Mouse (Mus musculus) hindbrain, embryonic 15.5 days (tissue): ENCODE measurements around the gene Inpp5f. TPM values are rescaled to one million over a fixed set of nuclear protein-coding genes. Genes with fewer than 3 reads are reported as not detected.
A peak's percentile ranks its signal among the peaks of the same experiment; 100 is the strongest.
"Not testable (repeated sequence)": the region's sequence is repeated elsewhere in the genome, so short reads cannot be mapped to it uniquely, and the experiment has no call there.

Experiments used
- ATAC-seq: fragments of 200-750 bp; cut with Nextera tagmentation; 2 replicates; pipeline ENCODE4 v1.8.0; 2017; ENCODE audit warnings: low read depth, moderate number of reproducible peaks, moderate TSS enrichment; ENCODE audit not compliant: low FRiP score
- H3K27ac ChIP-seq: fragments of 300-500 bp; sonication (generic); replicated peaks from 2 replicates; pipeline ENCODE4 v1.5.1; 2015; ENCODE audit warnings: mild to moderate bottlenecking, inconsistent platforms
- H3K27me3 ChIP-seq: fragments of 300-500 bp; sonication (generic); 2 replicates; pipeline ENCODE4 v1.6.1; 2015; ENCODE audit warnings: control low read depth, inconsistent platforms
- H3K36me3 ChIP-seq: fragments of 300-500 bp; sonication (generic); 2 replicates; pipeline ENCODE4 v1.6.1; 2015; ENCODE audit warnings: control low read depth, inconsistent platforms
- H3K4me1 ChIP-seq: fragments of 300-500 bp; sonication (generic); replicated peaks from 2 replicates; pipeline ENCODE4 v1.6.1; 2015; ENCODE audit warnings: control low read depth, inconsistent platforms
- H3K4me2 ChIP-seq: fragments of 300-500 bp; sonication (generic); 2 replicates; pipeline ENCODE4 v1.6.1; 2015; ENCODE audit warnings: moderate library complexity, mild to moderate bottlenecking, inconsistent platforms
- H3K4me3 ChIP-seq: fragments of 300-500 bp; sonication (generic); 2 replicates; pipeline ENCODE4 v1.5.1; 2015; ENCODE audit warnings: mild to moderate bottlenecking, inconsistent platforms
- H3K9ac ChIP-seq: fragments of 300-500 bp; sonication (generic); 2 replicates; pipeline ENCODE4 v1.6.1; 2015; ENCODE audit warnings: inconsistent platforms
- H3K9me3 ChIP-seq: fragments of 300-500 bp; sonication (generic); 2 replicates; pipeline ENCODE4 v1.6.1; 2016; ENCODE audit warnings: control low read depth, inconsistent platforms
- WGBS: fragments of 180-500 bp; shearing (Covaris S2); methylation state at CpG from one replicate; pipeline ENCODE4 v1.1.7; 2015; 5-methylcytosine and 5-hydroxymethylcytosine counted together
- polyA plus RNA-seq: library from polyadenylated mRNA; unstranded; fragments of >200 nt; fragmentation: Nextera tagmentation; extraction: Ambion mirVana; gene quantifications from 2 replicates; pipeline ENCODE4 v1.2.1, GENCODE M21; 2015

The Inpp5f gene
- polyA plus RNA-seq, 1 experiment from 2014 or later, result 406 TPM

- no peak overlapping the region for H3K4me2 ChIP-seq
- no peaks in the 10 kb centered on the region for H3K27me3 ChIP-seq
- 70% methylated on average over 5 of the region's 5 CpGs for WGBS
- no peaks in the 10 kb centered on the region for H3K4me1 ChIP-seq
- H3K36me3 ChIP-seq, result no peaks in the 10 kb centered on the region
- no peak overlapping the region for H3K9ac ChIP-seq
- H3K27ac ChIP-seq, result no peak overlapping the region
- no peak overlapping the region for H3K4me3 ChIP-seq
- H3K9me3 ChIP-seq, result no peaks in the 10 kb centered on the region
- ATAC-seq, result no peak
These were observed 9.3 kb upstream of the Inpp5f start for GRCm38 (mm10) chr7:128601826-128602225.

- H3K4me2 ChIP-seq, H3K36me3 ChIP-seq, H3K9me3 ChIP-seq, H3K4me3 ChIP-seq, H3K27ac ChIP-seq, H3K27me3 ChIP-seq, ATAC-seq, H3K9ac ChIP-seq: not testable (repeated sequence)
- peaks cover 19% of the 10 kb centered on the region for H3K4me1 ChIP-seq
- 95% methylated on average over 8 of the region's 9 CpGs for WGBS
These were observed 1.2 kb upstream of the Inpp5f start for GRCm38 (mm10) chr7:128609936-128610335.

GRCm38 (mm10) chr7:128610490-128610889 is 638 bp upstream of the Inpp5f start:
- Histone ChIP-seq H3K36me3 (no peaks in the 10 kb centered on the region), H3K9ac (0 out of 2 replicates have a peak overlapping the region, but pooled peaks have one; percentile 36), H3K4me2 (peak overlapping the region; percentile 93), H3K27me3 (no peaks in the 10 kb centered on the region), H3K4me1 (peaks cover 19% of the 10 kb centered on the region), H3K9me3 (no peaks in the 10 kb centered on the region), H3K27ac (peak overlapping the region; percentile 77), H3K4me3 (peak overlapping the region; percentile 73)
- ATAC-seq, result no peak
- WGBS, result 93% methylated on average over 6 of the region's 6 CpGs

- ATAC-seq, result no peak
- H3K27ac ChIP-seq, result peak overlapping the region; percentile 75
- H3K27me3 ChIP-seq, result no peaks in the 10 kb centered on the region
- WGBS, result 20% methylated on average over 22 of the region's 22 CpGs
- peaks cover 19% of the 10 kb centered on the region for H3K4me1 ChIP-seq
- H3K36me3 ChIP-seq, result no peaks in the 10 kb centered on the region
- H3K9me3 ChIP-seq, result no peaks in the 10 kb centered on the region
- H3K4me2 ChIP-seq, result peak overlapping the region; percentile 93
- H3K4me3 ChIP-seq, result peak overlapping the region; percentile 73
- H3K9ac ChIP-seq, result peak overlapping the region; percentile 79
These were observed 777 bp downstream of the Inpp5f start for GRCm38 (mm10) chr7:128611799-128612411.

- peak overlapping the region; percentile 73; the same call in 1 of the 2 replicates for H3K4me3 ChIP-seq
- WGBS, result 86% methylated on average over 12 of the region's 12 CpGs
These were observed 1.5 kb downstream of the Inpp5f start for GRCm38 (mm10) chr7:128612521-128613181.

GRCm38 (mm10) chr7:128613578-128613977 is 2.5 kb downstream of the Inpp5f start:
- no peak overlapping the region for H3K4me3 ChIP-seq
- no peak overlapping the region for H3K27ac ChIP-seq
- 84% methylated on average over 2 of the region's 2 CpGs for WGBS
- H3K4me2 ChIP-seq, result no peak overlapping the region
- H3K9me3 ChIP-seq, result no peaks in the 10 kb centered on the region
- H3K4me1 ChIP-seq, result peaks cover 19% of the 10 kb centered on the region
- no peaks in the 10 kb centered on the region for H3K36me3 ChIP-seq
- H3K27me3 ChIP-seq, result no peaks in the 10 kb centered on the region
- no peak overlapping the region for H3K9ac ChIP-seq
- no peak for ATAC-seq

More at GRCm38 (mm10) chr7:128612521-128613181, 1.5 kb downstream of the Inpp5f start:
- Histone ChIP-seq H3K9me3 (no peaks in the 10 kb centered on the region), H3K4me2 (peak overlapping the region; percentile 93), H3K27ac (no peak overlapping the region), H3K9ac (no peak overlapping the region), H3K27me3 (no peaks in the 10 kb centered on the region), H3K36me3 (no peaks in the 10 kb centered on the region), H3K4me1 (peaks cover 19% of the 10 kb centered on the region)
- ATAC-seq, result no peak

- H3K36me3 ChIP-seq, result no peaks in the 10 kb centered on the region
- no peak overlapping the region for H3K4me3 ChIP-seq
- no peak overlapping the region for H3K27ac ChIP-seq
- H3K4me2 ChIP-seq, result no peak overlapping the region
- WGBS, result 88% methylated on average over 1 of the region's 1 CpGs
- no peak overlapping the region for H3K9ac ChIP-seq
- ATAC-seq, result no peak
- peaks cover 9% of the 10 kb centered on the region for H3K4me1 ChIP-seq
- no peaks in the 10 kb centered on the region for H3K27me3 ChIP-seq
- H3K9me3 ChIP-seq, result no peaks in the 10 kb centered on the region
These were observed 6.5 kb downstream of the Inpp5f start for GRCm38 (mm10) chr7:128617587-128617986.

GRCm38 (mm10) chr7:128620178-128620577 is 9.1 kb downstream of the Inpp5f start:
- no peaks in the 10 kb centered on the region for H3K27me3 ChIP-seq
- ATAC-seq, result no peak
- H3K36me3 ChIP-seq, result 0 out of 2 replicates have a peak, but pooled peaks cover 2% of the 10 kb centered on the region
- H3K4me2 ChIP-seq, result no peak overlapping the region
- H3K9ac ChIP-seq, result no peak overlapping the region
- H3K9me3 ChIP-seq, result no peaks in the 10 kb centered on the region
- 0 out of 2 replicates have a peak, but pooled peaks cover 4% of the 10 kb centered on the region for H3K4me1 ChIP-seq
- no peak overlapping the region for H3K4me3 ChIP-seq
- H3K27ac ChIP-seq, result no peak overlapping the region
- WGBS, result 96% methylated on average over 1 of the region's 1 CpGs

- no peak overlapping the region for H3K4me2 ChIP-seq
- ATAC-seq, result no peak
- WGBS, result 47% methylated on average over 7 of the region's 7 CpGs
- H3K4me1 ChIP-seq, result 0 out of 2 replicates have a peak, but pooled peaks cover 4% of the 10 kb centered on the region
- no peak overlapping the region for H3K27ac ChIP-seq
- no peaks in the 10 kb centered on the region for H3K9me3 ChIP-seq
- H3K27me3 ChIP-seq, result no peaks in the 10 kb centered on the region
- H3K36me3 ChIP-seq, result 0 out of 2 replicates have a peak, but pooled peaks cover 3% of the 10 kb centered on the region
- no peak overlapping the region for H3K4me3 ChIP-seq
- H3K9ac ChIP-seq, result no peak overlapping the region
These were observed 11.3 kb downstream of the Inpp5f start for GRCm38 (mm10) chr7:128622266-128622961.

GRCm38 (mm10) chr7:128622994-128623393 is 11.9 kb downstream of the Inpp5f start:
- 0 out of 2 replicates have a peak, but pooled peaks cover 4% of the 10 kb centered on the region for H3K4me1 ChIP-seq
- no peak overlapping the region for H3K4me2 ChIP-seq
- 0 out of 2 replicates have a peak, but pooled peaks cover 3% of the 10 kb centered on the region for H3K36me3 ChIP-seq
- no peaks in the 10 kb centered on the region for H3K9me3 ChIP-seq
- H3K27me3 ChIP-seq, result no peaks in the 10 kb centered on the region
- WGBS, result 80% methylated on average over 2 of the region's 2 CpGs
- no peak overlapping the region for H3K4me3 ChIP-seq
- no peak overlapping the region for H3K9ac ChIP-seq
- no peak for ATAC-seq
- no peak overlapping the region for H3K27ac ChIP-seq

GRCm38 (mm10) chr7:128625382-128625781 is 14.3 kb downstream of the Inpp5f start:
- H3K9ac ChIP-seq, result no peak overlapping the region
- H3K36me3 ChIP-seq, result 0 out of 2 replicates have a peak, but pooled peaks cover 3% of the 10 kb centered on the region
- WGBS, result 87% methylated on average over 2 of the region's 2 CpGs
- no peaks in the 10 kb centered on the region for H3K27me3 ChIP-seq
- no peak overlapping the region for H3K4me3 ChIP-seq
- no peak overlapping the region for H3K27ac ChIP-seq
- ATAC-seq, result no peak
- no peak overlapping the region for H3K4me2 ChIP-seq
- H3K4me1 ChIP-seq, result 0 out of 2 replicates have a peak, but pooled peaks cover 4% of the 10 kb centered on the region
- H3K9me3 ChIP-seq, result no peaks in the 10 kb centered on the region

- Histone ChIP-seq H3K4me3 (no peak overlapping the region), H3K9ac (no peak overlapping the region), H3K4me1 (0 out of 2 replicates have a peak, but pooled peaks cover 4% of the 10 kb centered on the region), H3K27ac (no peak overlapping the region), H3K4me2 (no peak overlapping the region), H3K36me3 (0 out of 2 replicates have a peak, but pooled peaks cover 3% of the 10 kb centered on the region), H3K9me3 (no peaks in the 10 kb centered on the region), H3K27me3 (no peaks in the 10 kb centered on the region)
- no peak for ATAC-seq
- 73% methylated on average over 5 of the region's 5 CpGs for WGBS
These were observed 15.5 kb downstream of the Inpp5f start for GRCm38 (mm10) chr7:128626601-128627000.
